Mouse (Mus musculus) kidney, embryonic 14.5 days (tissue): Measurements from ENCODE around the gene Btn1a1. TPM values are rescaled to one million over a fixed set of nuclear protein-coding genes. Genes with fewer than 3 reads are reported as not detected.
A peak's percentile ranks its signal among the peaks of the same experiment; 100 is the strongest.

Experiments used
- ATAC-seq: fragments of 200-750 bp; cut with Nextera tagmentation; 2 replicates; pipeline ENCODE4 v1.8.0; 2017; ENCODE audit warnings: moderate number of reproducible peaks, mild to moderate bottlenecking, moderate TSS enrichment, moderate library complexity; ENCODE audit not compliant: low FRiP score, low TSS enrichment
- H3K27ac ChIP-seq: fragments of 300-500 bp; sonication (generic); 2 replicates; pipeline ENCODE4 v1.5.1; 2014; ENCODE audit warnings: low read depth, mild to moderate bottlenecking, low read length, moderate library complexity, mixed read lengths
- H3K27me3 ChIP-seq: fragments of 300-500 bp; sonication (generic); 2 replicates; pipeline ENCODE4 v1.6.1; 2014; ENCODE audit warnings: mild to moderate bottlenecking, low read length; ENCODE audit not compliant: control insufficient read depth, insufficient read depth
- H3K36me3 ChIP-seq: fragments of 300-500 bp; sonication (generic); 2 replicates; pipeline ENCODE4 v1.6.1; 2014; ENCODE audit warnings: low read length, mixed read lengths; ENCODE audit not compliant: control insufficient read depth, insufficient read depth
- H3K4me1 ChIP-seq: fragments of 300-500 bp; sonication (generic); 2 replicates; pipeline ENCODE4 v1.6.1; 2014; ENCODE audit warnings: low read length, mixed read lengths; ENCODE audit not compliant: control insufficient read depth, insufficient read depth
- H3K4me2 ChIP-seq: fragments of 300-500 bp; sonication (generic); replicated peaks from 2 replicates; pipeline ENCODE4 v1.6.1; 2014; ENCODE audit warnings: low read depth, mild to moderate bottlenecking, low read length
- H3K4me3 ChIP-seq: fragments of 300-500 bp; sonication (generic); 2 replicates; pipeline ENCODE4 v1.5.1; 2014; ENCODE audit warnings: mild to moderate bottlenecking, low read length
- H3K9ac ChIP-seq: fragments of 300-500 bp; sonication (generic); 2 replicates; pipeline ENCODE4 v1.6.1; 2014; ENCODE audit warnings: low read depth, mild to moderate bottlenecking, low read length, moderate library complexity
- H3K9me3 ChIP-seq: fragments of 300-500 bp; sonication (generic); 2 replicates; pipeline ENCODE4 v1.6.1; 2016; ENCODE audit warnings: low read length; ENCODE audit not compliant: control insufficient read depth
- WGBS: fragments of 180-500 bp; shearing (Covaris S2); extraction: QIAGEN DNeasy Blood & Tissue Kit; methylation state at CpG from one replicate; pipeline ENCODE4 v1.1.7; 2014; 5-methylcytosine and 5-hydroxymethylcytosine counted together
- polyA plus RNA-seq: library from polyadenylated mRNA; unstranded; fragments of >200 nt; fragmentation: Nextera tagmentation; extraction: Ambion mirVana; gene quantifications from 2 replicates; pipeline ENCODE4 v1.2.1, GENCODE M21; 2014

Btn1a1 gene
- polyA plus RNA-seq, 1 experiment from 2014 or later = 0.09 TPM

GRCm38 (mm10) chr13:23425505-23425904, 40.2 kb downstream of the Btn1a1 start:
- Histone ChIP-seq H3K4me2 (peak overlapping the region; percentile 75), H3K4me1 (0 out of 2 replicates have a peak, but pooled peaks cover 5% of the 10 kb centered on the region), H3K27ac (no peak overlapping the region), H3K27me3 (no peaks in the 10 kb centered on the region), H3K36me3 (peaks cover 19% of the 10 kb centered on the region), H3K4me3 (no peak overlapping the region), H3K9ac (no peak overlapping the region), H3K9me3 (no peaks in the 10 kb centered on the region)
- ATAC-seq = no peak
- WGBS = 3% methylated on average over 9 of the region's 9 CpGs

- peak; percentile 82 for ATAC-seq
- 2% methylated on average over 25 of the region's 25 CpGs for WGBS
- peak overlapping the region; percentile 75 for H3K4me2 ChIP-seq
- H3K9me3 ChIP-seq = no peaks in the 10 kb centered on the region
- H3K4me3 ChIP-seq = peak overlapping the region; percentile 83
- H3K36me3 ChIP-seq = peaks cover 27% of the 10 kb centered on the region
- 0 out of 2 replicates have a peak, but pooled peaks cover 3% of the 10 kb centered on the region for H3K4me1 ChIP-seq
- H3K27me3 ChIP-seq = no peaks in the 10 kb centered on the region
- no peak overlapping the region for H3K27ac ChIP-seq
- H3K9ac ChIP-seq = peak overlapping the region; percentile 42; the same call in 1 of the 2 replicates
These were observed 41.0 kb downstream of the Btn1a1 start for GRCm38 (mm10) chr13:23424494-23425325.

- no peaks in the 10 kb centered on the region for H3K4me1 ChIP-seq
- H3K9ac ChIP-seq = peak overlapping the region; percentile 57; the same call in 1 of the 2 replicates
- peak overlapping the region; percentile 83 for H3K4me3 ChIP-seq
- WGBS = under 1% methylated on average over 7 of the region's 7 CpGs
- H3K27ac ChIP-seq = peak overlapping the region; percentile 73; the same call in 1 of the 2 replicates
- H3K27me3 ChIP-seq = no peaks in the 10 kb centered on the region
- ATAC-seq = no peak
- H3K9me3 ChIP-seq = no peaks in the 10 kb centered on the region
- H3K36me3 ChIP-seq = peaks cover 30% of the 10 kb centered on the region
- peak overlapping the region; percentile 75 for H3K4me2 ChIP-seq
These were observed 41.7 kb downstream of the Btn1a1 start for GRCm38 (mm10) chr13:23424052-23424380.

GRCm38 (mm10) chr13:23423286-23424051, 42.2 kb downstream of the Btn1a1 start, which contains the start of gene Abt1:
Gene Abt1 (minus strand): TSS chr13:23423866.
- Histone ChIP-seq H3K27ac (peak within 1 kb of the TSS; percentile 73; the same call in 1 of the 2 replicates), H3K27me3 (no peaks in the 10 kb centered on the region), H3K36me3 (peaks cover 35% of the 10 kb centered on the region), H3K4me1 (no peaks in the 10 kb centered on the region), H3K9ac (peak within 1 kb of the TSS; percentile 88), H3K4me2 (peak within 1 kb of the TSS; percentile 75), H3K9me3 (no peaks in the 10 kb centered on the region), H3K4me3 (peak within 1 kb of the TSS; percentile 83)
- 1% methylated on average over 48 of the region's 48 CpGs for WGBS
- ATAC-seq = peak; percentile 90

GRCm38 (mm10) chr13:23422351-23422750, 43.4 kb downstream of the Btn1a1 start:
- 96% methylated on average over 15 of the region's 16 CpGs for WGBS
- Histone ChIP-seq H3K4me3 (no peak overlapping the region), H3K9ac (no peak overlapping the region), H3K27ac (no peak overlapping the region), H3K27me3 (no peaks in the 10 kb centered on the region), H3K36me3 (peaks cover 35% of the 10 kb centered on the region), H3K9me3 (no peaks in the 10 kb centered on the region), H3K4me1 (no peaks in the 10 kb centered on the region), H3K4me2 (no peak overlapping the region)
- ATAC-seq = no peak

- H3K27me3 ChIP-seq = no peaks in the 10 kb centered on the region
- ATAC-seq = peak; percentile 61
- peak overlapping the region; percentile 66 for H3K4me2 ChIP-seq
- no peaks in the 10 kb centered on the region; the same call in 1 of the 2 replicates for H3K36me3 ChIP-seq
- peaks cover 6% of the 10 kb centered on the region; the same call in 1 of the 2 replicates for H3K4me1 ChIP-seq
- H3K27ac ChIP-seq = no peak overlapping the region
- peak overlapping the region; percentile 37 for H3K4me3 ChIP-seq
- under 1% methylated on average over 28 of the region's 28 CpGs for WGBS
- H3K9me3 ChIP-seq = no peaks in the 10 kb centered on the region
- no peak overlapping the region for H3K9ac ChIP-seq
These were observed 52.8 kb downstream of the Btn1a1 start for GRCm38 (mm10) chr13:23412630-23413521.

- H3K27me3 ChIP-seq = no peaks in the 10 kb centered on the region
- no peaks in the 10 kb centered on the region for H3K9me3 ChIP-seq
- peak overlapping the region; percentile 37 for H3K4me3 ChIP-seq
- H3K9ac ChIP-seq = no peak overlapping the region
- 0 out of 2 replicates have a peak, but pooled peaks have one; percentile 4 for ATAC-seq
- WGBS = under 1% methylated on average over 20 of the region's 20 CpGs
- no peak overlapping the region for H3K27ac ChIP-seq
- no peaks in the 10 kb centered on the region; the same call in 1 of the 2 replicates for H3K36me3 ChIP-seq
- H3K4me2 ChIP-seq = peak overlapping the region; percentile 66
- peaks cover 6% of the 10 kb centered on the region; the same call in 1 of the 2 replicates for H3K4me1 ChIP-seq
These were observed 53.5 kb downstream of the Btn1a1 start for GRCm38 (mm10) chr13:23412211-23412629.
